Mouse (Mus musculus): ENCODE measurements around the gene Vps33b.

- no peak for TF ChIP-seq ZC3H11A (IDR thresholded peaks at IDR 0.05; ENCODE audit: low read depth, low read length)
- TF ChIP-seq MAZ (IDR thresholded peaks at IDR 0.05; ENCODE audit: low read depth, low read length) = no peak
- no peak for TF ChIP-seq RAD21 (IDR thresholded peaks at IDR 0.05; ENCODE audit: low read depth, low read length)
Measured at GRCm38 (mm10) chr7:80319846-80320496, 50.5 kb downstream of the Vps33b start.
